Mouse (Mus musculus) kidney, adult 2 months (tissue): ENCODE data around the gene C1ql1. TPM values are rescaled to one million over a fixed set of nuclear protein-coding genes. Genes with fewer than 3 reads are reported as not detected.
A peak's percentile ranks its signal among the peaks of the same experiment; 100 is the strongest.

Experiments used
- DNase-seq: peaks from one replicate; pipeline ENCODE4 v3.0.0; 2021
- H3K27ac ChIP-seq: fragments of 200-500 bp; 2 replicates; pipeline ENCODE4 v1.5.1; 2012; ENCODE audit warnings: low read depth, low read length, control low read depth, inconsistent platforms; ENCODE audit not compliant: insufficient read depth
- H3K27me3 ChIP-seq: fragments of 200-500 bp; replicated peaks from 2 replicates; pipeline ENCODE4 v1.6.1; 2012; ENCODE audit warnings: mild to moderate bottlenecking, moderate library complexity, low read length, inconsistent platforms; ENCODE audit not compliant: control insufficient read depth, insufficient read depth
- H3K36me3 ChIP-seq: fragments of 200-500 bp; 2 replicates; pipeline ENCODE4 v1.6.1; 2012; ENCODE audit warnings: mild to moderate bottlenecking, moderate library complexity, low read length, inconsistent platforms; ENCODE audit not compliant: control insufficient read depth, insufficient read depth
- H3K4me1 ChIP-seq: fragments of 200-500 bp; 2 replicates; pipeline ENCODE4 v1.6.1; 2011; ENCODE audit warnings: low read length; ENCODE audit not compliant: control insufficient read depth, insufficient read depth
- H3K4me3 ChIP-seq: fragments of 200-500 bp; 2 replicates; pipeline ENCODE4 v1.5.1; 2011; ENCODE audit warnings: mild to moderate bottlenecking, low read depth, low read length, control low read depth; ENCODE audit not compliant: insufficient read depth
- CTCF ChIP-seq: fragments of 200-500 bp; conservative IDR thresholded peaks from 2 replicates; pipeline ENCODE4 v1.5.1; 2011; ENCODE audit warnings: low read depth, mild to moderate bottlenecking, control low read depth, low read length, moderate library complexity, mixed read lengths; ENCODE audit not compliant: insufficient read depth, insufficient read length
- POLR2A ChIP-seq: fragments of 200-500 bp; IDR thresholded peaks from one replicate; pipeline ENCODE4 v1.6.1; 2011; ENCODE audit warnings: low read depth, low read length, control low read depth
- WGBS: fragments of 180-500 bp; shearing (Covaris S2); methylation state at CpG from one replicate; pipeline ENCODE4 v1.1.7; 2018; 5-methylcytosine and 5-hydroxymethylcytosine counted together
- polyA plus RNA-seq: library from polyadenylated mRNA; depleted of rRNA; stranded (reverse); fragments of >200 nt; gene quantifications from 2 replicates; pipeline ENCODE4 v1.2.3, GENCODE M21; 2012

The C1ql1 gene
- polyA plus RNA-seq, 1 experiment: 0.39 TPM

- 3% methylated on average over 54 of the region's 54 CpGs for WGBS
- Histone ChIP-seq H3K27me3 (peaks cover 6% of the 10 kb centered on the region), H3K27ac (no peak overlapping the region), H3K36me3 (no peaks in the 10 kb centered on the region), H3K4me1 (no peaks in the 10 kb centered on the region), H3K4me3 (no peak overlapping the region)
- TF ChIP-seq CTCF (no peak), POLR2A (no peak)
- no peak for DNase-seq
These were observed 903 bp downstream of the C1ql1 start for GRCm38 (mm10) chr11:102945306-102946264.

- WGBS: 73% methylated on average over 6 of the region's 6 CpGs
- H3K36me3 ChIP-seq: no peaks in the 10 kb centered on the region
- H3K27me3 ChIP-seq: peaks cover 6% of the 10 kb centered on the region
- H3K4me3 ChIP-seq: no peak overlapping the region
- TF ChIP-seq CTCF (no peak), POLR2A (no peak)
- H3K4me1 ChIP-seq: no peaks in the 10 kb centered on the region; the same call in 1 of the 2 replicates
- no peak for DNase-seq
- no peak overlapping the region for H3K27ac ChIP-seq
These were observed 5.3 kb downstream of the C1ql1 start for GRCm38 (mm10) chr11:102941236-102941635.

- no peak overlapping the region for H3K27ac ChIP-seq
- 18% methylated on average over 13 of the region's 13 CpGs for WGBS
- no peaks in the 10 kb centered on the region; the same call in 1 of the 2 replicates for H3K4me1 ChIP-seq
- peaks cover 2% of the 10 kb centered on the region; the same call in 1 of the 2 replicates for H3K27me3 ChIP-seq
- TF ChIP-seq CTCF (no peak), POLR2A (no peak)
- no peak overlapping the region for H3K4me3 ChIP-seq
- DNase-seq: peak; percentile 33
- no peaks in the 10 kb centered on the region for H3K36me3 ChIP-seq
These were observed 7.3 kb downstream of the C1ql1 start for GRCm38 (mm10) chr11:102939024-102939675.

- 74% methylated on average over 3 of the region's 3 CpGs for WGBS
- H3K27ac ChIP-seq: no peak overlapping the region
These were observed 8.8 kb downstream of the C1ql1 start for GRCm38 (mm10) chr11:102937529-102938182.

GRCm38 (mm10) chr11:102936272-102936671, 10.2 kb downstream of the C1ql1 start:
- no peak overlapping the region for H3K27ac ChIP-seq
- no peak for DNase-seq

More at GRCm38 (mm10) chr11:102937529-102938182, 8.8 kb downstream of the C1ql1 start:
- TF ChIP-seq POLR2A: no peak
- TF ChIP-seq CTCF: no peak
- DNase-seq: no peak
- Histone ChIP-seq H3K36me3 (no peaks in the 10 kb centered on the region), H3K27me3 (peaks cover 2% of the 10 kb centered on the region; the same call in 1 of the 2 replicates), H3K4me3 (no peak overlapping the region), H3K4me1 (no peaks in the 10 kb centered on the region; the same call in 1 of the 2 replicates)

GRCm38 (mm10) chr11:102930672-102931071, 15.8 kb downstream of the C1ql1 start:
- WGBS: 91% methylated on average over 10 of the region's 10 CpGs
- Histone ChIP-seq H3K4me3 (no peak overlapping the region), H3K4me1 (no peaks in the 10 kb centered on the region), H3K27me3 (no peaks in the 10 kb centered on the region), H3K27ac (no peak overlapping the region), H3K36me3 (no peaks in the 10 kb centered on the region)
- TF ChIP-seq POLR2A: no peak
- TF ChIP-seq CTCF: no peak
- DNase-seq: no peak

More at GRCm38 (mm10) chr11:102936272-102936671, 10.2 kb downstream of the C1ql1 start:
- H3K4me1 ChIP-seq: no peaks in the 10 kb centered on the region; the same call in 1 of the 2 replicates
- 44% methylated on average over 4 of the region's 4 CpGs for WGBS
- H3K4me3 ChIP-seq: no peak overlapping the region
- H3K27me3 ChIP-seq: no peaks in the 10 kb centered on the region
- H3K36me3 ChIP-seq: no peaks in the 10 kb centered on the region
- no peak for TF ChIP-seq POLR2A
- no peak for TF ChIP-seq CTCF
